16 mouse cellular contexts compared by ENCODE assay signal in the genomic region with DNA sequence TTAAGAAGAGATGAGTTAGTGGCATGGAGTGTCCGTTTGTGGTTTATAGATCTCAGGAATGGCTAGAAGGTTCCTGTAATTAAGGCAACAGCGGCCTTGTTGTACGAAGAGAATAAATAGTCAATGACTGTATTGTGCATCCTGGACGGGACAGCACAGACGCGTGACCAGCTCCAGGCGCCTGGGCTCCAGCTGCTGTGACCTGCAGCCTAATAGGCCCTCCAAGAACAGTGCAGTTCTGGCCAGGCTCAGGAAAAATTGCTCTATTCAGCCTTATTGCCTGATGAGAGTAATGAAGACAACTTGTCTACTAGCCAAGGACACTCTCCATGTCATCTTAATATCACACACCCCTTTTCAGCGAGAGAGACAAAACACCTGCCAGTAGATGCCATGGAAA. TPM values are rescaled to one million over a fixed set of nuclear protein-coding genes. Genes with fewer than 3 reads are reported as not detected.
A peak's percentile ranks its signal among the peaks of the same experiment; 100 is the strongest.
DNase-seq lines count a peak whose midpoint lies in the region; ATAC-seq and TF ChIP-seq lines count a peak whose summit lies in the region.
"Had no signal": no experiment of that assay in that cellular context is flagged by ENCODE, and none has a peak within 500 bp of the region (broad histone marks: within the 10 kb centered on the region; RNA-seq: fewer than 3 reads in every experiment).

No protein-coding gene starts in this region.

- H3K36me3 ChIP-seq in hindbrain, embryonic 13.5 days = no peaks in the 10 kb centered on the region
- no peaks in the 10 kb centered on the region for H3K36me3 ChIP-seq in hindbrain, embryonic 12.5 days
- no peaks in the 10 kb centered on the region for H3K36me3 ChIP-seq in stomach, embryonic 14.5 days (ENCODE audit: control insufficient read depth, insufficient read depth, low read length)
- H3K36me3 ChIP-seq in stomach, postnatal 0 days (ENCODE audit: control insufficient read depth, insufficient read depth, low read length) = no peaks in the 10 kb centered on the region
- H3K36me3 ChIP-seq in hindbrain, embryonic 16.5 days (ENCODE audit: control insufficient read depth, insufficient read depth, low read length) = no peaks in the 10 kb centered on the region
- H3K36me3 ChIP-seq: embryonic facial prominence, embryonic 12.5 days; G1E; heart, embryonic 15.5 days; kidney, embryonic 15.5 days had no signal

- no peak for DNase-seq in stomach, postnatal 0 days (ENCODE audit: low spot score)
- DNase-seq in B cell, adult 2 months = no peak
- DNase-seq in spleen, adult 12 weeks (ENCODE audit: low spot score) = no peak
- DNase-seq: adrenal gland, postnatal 10 days; heart, adult 18-20 months; liver, postnatal 0 days had no signal

- no peaks in the 10 kb centered on the region for H3K9me3 ChIP-seq in hindbrain, embryonic 13.5 days
- H3K9me3 ChIP-seq in hindbrain, embryonic 12.5 days (replicated peaks) = no peaks in the 10 kb centered on the region
- H3K9me3 ChIP-seq in stomach, embryonic 14.5 days (ENCODE audit: control insufficient read depth, low read depth, low read length) = no peaks in the 10 kb centered on the region
- H3K9me3 ChIP-seq in stomach, postnatal 0 days (ENCODE audit: control insufficient read depth, low read length) = no peaks in the 10 kb centered on the region
- H3K9me3 ChIP-seq in hindbrain, embryonic 16.5 days (ENCODE audit: control insufficient read depth, low read length) = no peaks in the 10 kb centered on the region
- H3K9me3 ChIP-seq: embryonic facial prominence, embryonic 12.5 days; G1E; heart, embryonic 15.5 days; kidney, embryonic 15.5 days had no signal

- ATAC-seq in hindbrain, embryonic 13.5 days (ENCODE audit: low FRiP score) = no peak
- ATAC-seq in hindbrain, embryonic 12.5 days (ENCODE audit: low FRiP score) = no peak
- peak; percentile 30; the same call in 1 of the 2 replicates for ATAC-seq in stomach, embryonic 14.5 days (ENCODE audit: insufficient number of reproducible peaks, insufficient read depth, low FRiP score, low read depth)
- no peak; the same call in 1 of the 2 replicates for ATAC-seq in stomach, postnatal 0 days (ENCODE audit: low FRiP score, low TSS enrichment)
- peak; percentile 32; the same call in 1 of the 2 replicates for ATAC-seq in hindbrain, embryonic 16.5 days
- ATAC-seq: liver, postnatal 0 days had no signal

- H3K27ac ChIP-seq in hindbrain, embryonic 13.5 days = no peak overlapping the region
- no peak overlapping the region for H3K27ac ChIP-seq in hindbrain, embryonic 12.5 days
- H3K27ac ChIP-seq in stomach, embryonic 14.5 days (ENCODE audit: low read length) = no peak overlapping the region
- no peak overlapping the region for H3K27ac ChIP-seq in stomach, postnatal 0 days (replicated peaks)
- H3K27ac ChIP-seq in hindbrain, embryonic 16.5 days (ENCODE audit: low read depth, low read length) = no peak overlapping the region
- H3K27ac ChIP-seq: embryonic facial prominence, embryonic 12.5 days; heart, embryonic 15.5 days; macrophage had no signal

- no peak overlapping the region for H3K4me3 ChIP-seq in hindbrain, embryonic 13.5 days
- H3K4me3 ChIP-seq in hindbrain, embryonic 12.5 days = no peak overlapping the region
- no peak overlapping the region for H3K4me3 ChIP-seq in stomach, embryonic 14.5 days (ENCODE audit: low read depth, low read length)
- no peak overlapping the region for H3K4me3 ChIP-seq in stomach, postnatal 0 days (ENCODE audit: low read depth, low read length)
- H3K4me3 ChIP-seq in hindbrain, embryonic 16.5 days (ENCODE audit: low read length) = no peak overlapping the region
- H3K4me3 ChIP-seq: embryonic facial prominence, embryonic 12.5 days; heart, embryonic 15.5 days; kidney, embryonic 15.5 days had no signal

- H3K4me1 ChIP-seq in hindbrain, embryonic 13.5 days (replicated peaks) = peaks cover 19% of the 10 kb centered on the region
- H3K4me1 ChIP-seq in hindbrain, embryonic 12.5 days = no peaks in the 10 kb centered on the region
- no peaks in the 10 kb centered on the region for H3K4me1 ChIP-seq in stomach, embryonic 14.5 days (ENCODE audit: control insufficient read depth, insufficient read depth, low read length)
- H3K4me1 ChIP-seq in stomach, postnatal 0 days (replicated peaks; ENCODE audit: control insufficient read depth, insufficient read depth) = no peaks in the 10 kb centered on the region
- peaks cover 9% of the 10 kb centered on the region for H3K4me1 ChIP-seq in hindbrain, embryonic 16.5 days (ENCODE audit: control insufficient read depth, insufficient read depth, low read depth, low read length)

- 0 out of 2 replicates have a peak overlapping the region, but pooled peaks have one; percentile 63 for H3K4me2 ChIP-seq in hindbrain, embryonic 13.5 days
- no peak overlapping the region for H3K4me2 ChIP-seq in hindbrain, embryonic 12.5 days (replicated peaks)
- no peak overlapping the region for H3K4me2 ChIP-seq in stomach, embryonic 14.5 days (replicated peaks; ENCODE audit: low read depth, low read length)
- H3K4me2 ChIP-seq in stomach, postnatal 0 days (replicated peaks; ENCODE audit: low read depth) = no peak overlapping the region
- no peak overlapping the region; the same call in 1 of the 2 replicates for H3K4me2 ChIP-seq in hindbrain, embryonic 16.5 days (ENCODE audit: low read length)
- H3K4me2 ChIP-seq: embryonic facial prominence, embryonic 12.5 days; heart, embryonic 15.5 days; kidney, embryonic 15.5 days had no signal

- 33% methylated on average over 8 of the region's 8 CpGs for WGBS in hindbrain, embryonic 13.5 days
- WGBS in hindbrain, embryonic 12.5 days = 51% methylated on average over 8 of the region's 8 CpGs
- WGBS in stomach, embryonic 14.5 days = 52% methylated on average over 8 of the region's 8 CpGs
- 34% methylated on average over 8 of the region's 8 CpGs for WGBS in stomach, postnatal 0 days
- 38% methylated on average over 8 of the region's 8 CpGs for WGBS in hindbrain, embryonic 16.5 days

- no peak for TF ChIP-seq EP300 in stomach, postnatal 0 days (optimal IDR thresholded peaks at IDR 0.05)

- H3K27me3 ChIP-seq in hindbrain, embryonic 13.5 days = no peaks in the 10 kb centered on the region
- no peaks in the 10 kb centered on the region for H3K27me3 ChIP-seq in hindbrain, embryonic 12.5 days
- 0 out of 2 replicates have a peak, but pooled peaks cover 4% of the 10 kb centered on the region for H3K27me3 ChIP-seq in stomach, embryonic 14.5 days (ENCODE audit: control insufficient read depth, insufficient read depth, low read length)
- H3K27me3 ChIP-seq in stomach, postnatal 0 days (ENCODE audit: control insufficient read depth, insufficient read depth, low read length) = no peaks in the 10 kb centered on the region
- no peaks in the 10 kb centered on the region for H3K27me3 ChIP-seq in hindbrain, embryonic 16.5 days (replicated peaks; ENCODE audit: control insufficient read depth, insufficient read depth, low read length)
- H3K27me3 ChIP-seq: embryonic facial prominence, embryonic 12.5 days had no signal

- no peak overlapping the region for H3K9ac ChIP-seq in hindbrain, embryonic 13.5 days
- no peak overlapping the region for H3K9ac ChIP-seq in hindbrain, embryonic 12.5 days
- no peak overlapping the region for H3K9ac ChIP-seq in stomach, embryonic 14.5 days (replicated peaks; ENCODE audit: low read depth, low read length)
- no peak overlapping the region for H3K9ac ChIP-seq in stomach, postnatal 0 days (ENCODE audit: low read length)
- H3K9ac ChIP-seq in hindbrain, embryonic 16.5 days (ENCODE audit: low read depth, low read length) = no peak overlapping the region
- H3K9ac ChIP-seq: embryonic facial prominence, embryonic 12.5 days; heart, embryonic 15.5 days; kidney, embryonic 15.5 days; liver, postnatal 0 days had no signal

- TF ChIP-seq CTCF in stomach, postnatal 0 days (IDR thresholded peaks at IDR 0.05; ENCODE audit: low read depth) = no peak

RNA-seq across cellular contexts. Expression of a gene that starts 1.8 kb away (rescaled TPM):
- polyA plus RNA-seq in hindbrain, embryonic 13.5 days (2015; fragmentation: Nextera tagmentation; extraction: Ambion mirVana) = 30.5 and 32.2 TPM in 2 replicates
- polyA plus RNA-seq in hindbrain, embryonic 12.5 days (2016; fragmentation: Nextera tagmentation; extraction: Ambion mirVana) = 15.1 and 15.4 TPM in 2 replicates
- 8.9 and 10.0 TPM in 2 replicates for polyA plus RNA-seq in stomach, embryonic 14.5 days (2014; fragmentation: Nextera tagmentation; extraction: Ambion mirVana)
- polyA plus RNA-seq in stomach, postnatal 0 days (2015; fragmentation: Nextera tagmentation; extraction: Ambion mirVana) = 1.1 and 1.3 TPM in 2 replicates
- polyA plus RNA-seq in hindbrain, embryonic 16.5 days (2015; fragmentation: Nextera tagmentation; extraction: Ambion mirVana) = 28.3 and 29.2 TPM in 2 replicates
- polyA plus RNA-seq: G1E; liver, postnatal 0 days; macrophage; spleen, adult 2 months had no signal

Comparison
In these comparisons a context has a peak if more than half of its experiments do, and no peak if none do; other contexts are left out.
1. ATAC-seq: peak in stomach, embryonic 14.5 days (single experiment) and hindbrain, embryonic 16.5 days (single experiment); none in hindbrain, embryonic 13.5 days (single experiment), hindbrain, embryonic 12.5 days (single experiment) and stomach, postnatal 0 days (single experiment).